Mouse (Mus musculus): ENCODE measurements around the gene Iffo1. TPM values are rescaled to one million over a fixed set of nuclear protein-coding genes. Genes with fewer than 3 reads are reported as not detected.

Gene Iffo1
- total and polyA plus RNA-seq, 3 experiments: 96.1 to 96.9 TPM; not detected in 1

- no peaks in the 10 kb centered on the region for H3K9me3 ChIP-seq (replicated peaks; ENCODE audit: insufficient read depth, low read length)
- H3K4me3 ChIP-seq (ENCODE audit: control insufficient read depth in 1 of 2, insufficient read depth in 1 of 2, low read depth in 2 of 2, low read length in 2 of 2): no peak overlapping the region
- no peak overlapping the region for H3K9ac ChIP-seq (ENCODE audit: control insufficient read depth, low read depth, low read length, poor library complexity, severe bottlenecking)
- peaks cover 8 to 14% of the 10 kb centered on the region in 2 experiments for H3K36me3 ChIP-seq (ENCODE audit: control insufficient read depth in 1 of 2, insufficient read depth in 2 of 2, low read length in 2 of 2)
- TF ChIP-seq ZC3H11A (IDR thresholded peaks at IDR 0.05; ENCODE audit: low read depth, low read length) (no peak), MEF2A (IDR thresholded peaks at IDR 0.05; ENCODE audit: extremely low read depth, insufficient replicate concordance, low read depth, low read length, poor library complexity, severe bottlenecking) (no peak), USF2 (IDR thresholded peaks at IDR 0.05; ENCODE audit: borderline replicate concordance in 1 of 2, insufficient read depth in 1 of 2, low read depth in 1 of 2, low read length in 2 of 2) (no peak), POLR2A (IDR thresholded peaks at IDR 0.05; ENCODE audit: control insufficient read depth in 1 of 2, insufficient read depth in 1 of 2, low read depth in 1 of 2, low read length in 2 of 2, poor library complexity in 1 of 2) (no peak), GATA1 (IDR thresholded peaks at IDR 0.05; ENCODE audit: low read depth, low read length) (no peak)
- H3K4me1 ChIP-seq (ENCODE audit: control insufficient read depth in 1 of 2, insufficient read depth in 2 of 2, low read length in 2 of 2): peaks cover 0 to 6% of the 10 kb centered on the region in 2 experiments; a peak in 2 of 4 replicates
- H3K79me2 ChIP-seq (ENCODE audit: control insufficient read depth, insufficient read depth, low read length, poor library complexity): peaks cover 16% of the 10 kb centered on the region
- no peaks in the 10 kb centered on the region for H3K27me3 ChIP-seq (ENCODE audit: control insufficient read depth in 1 of 2, insufficient read depth in 2 of 2, low read length in 2 of 2)
- no peak overlapping the region for H3K27ac ChIP-seq (ENCODE audit: control insufficient read depth, low read depth, low read length)
- no peak for DNase-seq (ENCODE audit: low read depth, low spot score)
Observed at GRCm38 (mm10) chr6:125196301-125196700, 51.3 kb downstream of the Iffo1 start.

- Histone ChIP-seq H3K79me2 (ENCODE audit: control insufficient read depth, insufficient read depth, low read length, poor library complexity) (peaks cover 13% of the 10 kb centered on the region), H3K36me3 (ENCODE audit: control insufficient read depth in 1 of 2, insufficient read depth in 2 of 2, low read length in 2 of 2) (peaks cover 8 to 14% of the 10 kb centered on the region in 2 experiments), H3K9me3 (replicated peaks; ENCODE audit: insufficient read depth, low read length) (no peaks in the 10 kb centered on the region), H3K27me3 (ENCODE audit: control insufficient read depth in 1 of 2, insufficient read depth in 2 of 2, low read length in 2 of 2) (no peaks in the 10 kb centered on the region), H3K4me3 (ENCODE audit: control insufficient read depth in 1 of 2, insufficient read depth in 1 of 2, low read depth in 2 of 2, low read length in 2 of 2) (no peak overlapping the region), H3K27ac (ENCODE audit: control insufficient read depth, low read depth, low read length) (no peak overlapping the region), H3K9ac (ENCODE audit: control insufficient read depth, low read depth, low read length, poor library complexity, severe bottlenecking) (no peak overlapping the region), H3K4me1 (ENCODE audit: control insufficient read depth in 1 of 2, insufficient read depth in 2 of 2, low read length in 2 of 2) (peaks cover 0 to 6% of the 10 kb centered on the region in 2 experiments; a peak in 2 of 4 replicates)
- DNase-seq (ENCODE audit: low read depth, low spot score): no peak
- TF ChIP-seq USF2 (IDR thresholded peaks at IDR 0.05; ENCODE audit: borderline replicate concordance in 1 of 2, insufficient read depth in 1 of 2, low read depth in 1 of 2, low read length in 2 of 2) (no peak), E2F4 (IDR thresholded peaks at IDR 0.05; ENCODE audit: borderline replicate concordance, low read depth, low read length) (no peak), SMC3 (IDR thresholded peaks at IDR 0.05; ENCODE audit: low read depth, low read length) (no peak), EP300 (IDR thresholded peaks at IDR 0.05; ENCODE audit: low read depth in 1 of 2, low read length in 2 of 2) (no peak), ZKSCAN1 (IDR thresholded peaks at IDR 0.05; ENCODE audit: low read depth, low read length) (no peak), SIN3A (IDR thresholded peaks at IDR 0.05; ENCODE audit: low read length) (no peak), TAL1 (IDR thresholded peaks at IDR 0.05; ENCODE audit: low read length) (no peak), RCOR1 (IDR thresholded peaks at IDR 0.05; ENCODE audit: low read depth, low read length) (no peak), HCFC1 (IDR thresholded peaks at IDR 0.05; ENCODE audit: low read depth, low read length) (no peak), ZMIZ1 (IDR thresholded peaks at IDR 0.05; ENCODE audit: low read depth, low read length) (no peak), POLR2AphosphoS2 (IDR thresholded peaks at IDR 0.05; ENCODE audit: low read length) (no peak), MYB (IDR thresholded peaks at IDR 0.05; ENCODE audit: low read depth, low read length) (no peak)
Observed at GRCm38 (mm10) chr6:125197166-125197565, 52.1 kb downstream of the Iffo1 start.

Data from MEL (cell line).